Mouse (Mus musculus) neural tube, embryonic 15.5 days (tissue): Measurements from ENCODE around the gene Rptor. TPM values are rescaled to one million over a fixed set of nuclear protein-coding genes. Genes with fewer than 3 reads are reported as not detected.

Experiments
- ATAC-seq: fragments of 200-750 bp; cut with Nextera tagmentation; 2 replicates; pipeline ENCODE4 v1.8.0; 2017; ENCODE audit warnings: mild to moderate bottlenecking, moderate TSS enrichment, moderate library complexity; ENCODE audit not compliant: low FRiP score
- H3K27ac ChIP-seq: fragments of 300-500 bp; sonication (generic); replicated peaks from 2 replicates; pipeline ENCODE4 v1.5.1; 2015; ENCODE audit warnings: mild to moderate bottlenecking, inconsistent platforms
- H3K27me3 ChIP-seq: fragments of 300-500 bp; sonication (generic); replicated peaks from 2 replicates; pipeline ENCODE4 v1.6.1; 2015; ENCODE audit warnings: inconsistent platforms
- H3K36me3 ChIP-seq: fragments of 300-500 bp; sonication (generic); 2 replicates; pipeline ENCODE4 v1.6.1; 2015; ENCODE audit warnings: inconsistent platforms
- H3K4me1 ChIP-seq: fragments of 300-500 bp; sonication (generic); 2 replicates; pipeline ENCODE4 v1.6.1; 2015; ENCODE audit warnings: inconsistent platforms
- H3K4me2 ChIP-seq: fragments of 300-500 bp; sonication (generic); 2 replicates; pipeline ENCODE4 v1.6.1; 2015; ENCODE audit warnings: inconsistent platforms, mild to moderate bottlenecking, moderate library complexity
- H3K4me3 ChIP-seq: fragments of 300-500 bp; sonication (generic); replicated peaks from 2 replicates; pipeline ENCODE4 v1.5.1; 2015; ENCODE audit warnings: mild to moderate bottlenecking, inconsistent platforms
- H3K9ac ChIP-seq: fragments of 300-500 bp; sonication (generic); replicated peaks from 2 replicates; pipeline ENCODE4 v1.6.1; 2015; ENCODE audit warnings: mild to moderate bottlenecking, inconsistent platforms
- H3K9me3 ChIP-seq: fragments of 300-500 bp; sonication (generic); replicated peaks from 2 replicates; pipeline ENCODE4 v1.6.1; 2016; ENCODE audit warnings: inconsistent platforms
- WGBS: fragments of 180-500 bp; shearing (Covaris S2); methylation state at CpG from one replicate; pipeline ENCODE4 v1.1.7; 2015; ENCODE audit warnings: mixed read lengths; 5-methylcytosine and 5-hydroxymethylcytosine counted together
- polyA plus RNA-seq: library from polyadenylated mRNA; unstranded; fragments of >200 nt; fragmentation: Nextera tagmentation; extraction: Ambion mirVana; gene quantifications from 2 replicates; pipeline ENCODE4 v1.2.1, GENCODE M21; 2015

Gene Rptor
- polyA plus RNA-seq, 1 experiment from 2014 or later: 11.7 TPM

- no peak overlapping the region for H3K9ac ChIP-seq
- ATAC-seq: no peak
- H3K36me3 ChIP-seq: peaks cover 5% of the 10 kb centered on the region; the same call in 1 of the 2 replicates
- no peak overlapping the region for H3K27ac ChIP-seq
- no peak overlapping the region for H3K4me3 ChIP-seq
- H3K4me1 ChIP-seq: peaks cover 16% of the 10 kb centered on the region
- no peak overlapping the region for H3K4me2 ChIP-seq
- H3K9me3 ChIP-seq: 0 out of 2 replicates have a peak, but pooled peaks cover 4% of the 10 kb centered on the region
- no peaks in the 10 kb centered on the region for H3K27me3 ChIP-seq
- 67% methylated on average over 1 of the region's 1 CpGs for WGBS
Observed at GRCm38 (mm10) chr11:119777872-119778271, 175.2 kb downstream of the Rptor start.

- Histone ChIP-seq H3K36me3 (peaks cover 5% of the 10 kb centered on the region; the same call in 1 of the 2 replicates), H3K9ac (no peak overlapping the region), H3K4me2 (no peak overlapping the region), H3K27me3 (no peaks in the 10 kb centered on the region), H3K27ac (no peak overlapping the region), H3K4me1 (peaks cover 25% of the 10 kb centered on the region), H3K4me3 (no peak overlapping the region), H3K9me3 (0 out of 2 replicates have a peak, but pooled peaks cover 4% of the 10 kb centered on the region)
- ATAC-seq: no peak
- WGBS: 88% methylated on average over 8 of the region's 8 CpGs
Observed at GRCm38 (mm10) chr11:119780290-119780689, 177.6 kb downstream of the Rptor start.

- peaks cover 34% of the 10 kb centered on the region for H3K4me1 ChIP-seq
- H3K27me3 ChIP-seq: no peaks in the 10 kb centered on the region
- H3K27ac ChIP-seq: no peak overlapping the region
- H3K9me3 ChIP-seq: no peaks in the 10 kb centered on the region
- WGBS: 93% methylated on average over 2 of the region's 2 CpGs
- ATAC-seq: no peak; the same call in 1 of the 2 replicates
- H3K36me3 ChIP-seq: peaks cover 5% of the 10 kb centered on the region; the same call in 1 of the 2 replicates
- no peak overlapping the region for H3K4me2 ChIP-seq
- no peak overlapping the region for H3K4me3 ChIP-seq
- no peak overlapping the region for H3K9ac ChIP-seq
Observed at GRCm38 (mm10) chr11:119781165-119781564, 178.5 kb downstream of the Rptor start.

GRCm38 (mm10) chr11:119781726-119782125, 179.0 kb downstream of the Rptor start:
- Histone ChIP-seq H3K9me3 (no peaks in the 10 kb centered on the region), H3K4me2 (no peak overlapping the region), H3K27ac (no peak overlapping the region), H3K27me3 (no peaks in the 10 kb centered on the region), H3K4me3 (no peak overlapping the region), H3K36me3 (peaks cover 5% of the 10 kb centered on the region; the same call in 1 of the 2 replicates), H3K4me1 (peaks cover 37% of the 10 kb centered on the region), H3K9ac (no peak overlapping the region)
- WGBS: 91% methylated on average over 4 of the region's 4 CpGs
- no peak for ATAC-seq

GRCm38 (mm10) chr11:119783653-119784052, 180.9 kb downstream of the Rptor start:
- Histone ChIP-seq H3K27me3 (no peaks in the 10 kb centered on the region), H3K9ac (no peak overlapping the region), H3K9me3 (no peaks in the 10 kb centered on the region), H3K36me3 (peaks cover 5% of the 10 kb centered on the region; the same call in 1 of the 2 replicates), H3K4me2 (no peak overlapping the region), H3K4me1 (peaks cover 39% of the 10 kb centered on the region), H3K4me3 (no peak overlapping the region), H3K27ac (no peak overlapping the region)
- WGBS: 94% methylated on average over 4 of the region's 4 CpGs
- no peak for ATAC-seq

- no peak overlapping the region for H3K27ac ChIP-seq
- H3K4me3 ChIP-seq: no peak overlapping the region
- peaks cover 5% of the 10 kb centered on the region; the same call in 1 of the 2 replicates for H3K36me3 ChIP-seq
- H3K9me3 ChIP-seq: no peaks in the 10 kb centered on the region
- WGBS: 77% methylated on average over 12 of the region's 12 CpGs
- peaks cover 49% of the 10 kb centered on the region for H3K4me1 ChIP-seq
- no peak for ATAC-seq
- no peaks in the 10 kb centered on the region for H3K27me3 ChIP-seq
- H3K9ac ChIP-seq: no peak overlapping the region
- no peak overlapping the region for H3K4me2 ChIP-seq
Observed at GRCm38 (mm10) chr11:119784672-119785341, 182.1 kb downstream of the Rptor start.

- 79% methylated on average over 7 of the region's 7 CpGs for WGBS
- H3K4me3 ChIP-seq: no peak overlapping the region
- H3K27ac ChIP-seq: peak overlapping the region; percentile 65
- peaks cover 4% of the 10 kb centered on the region; the same call in 1 of the 2 replicates for H3K36me3 ChIP-seq
- no peak overlapping the region for H3K9ac ChIP-seq
- no peak overlapping the region for H3K4me2 ChIP-seq
- ATAC-seq: no peak
- H3K27me3 ChIP-seq: no peaks in the 10 kb centered on the region
- H3K4me1 ChIP-seq: peaks cover 56% of the 10 kb centered on the region
- no peaks in the 10 kb centered on the region for H3K9me3 ChIP-seq
Observed at GRCm38 (mm10) chr11:119785661-119786384, 183.1 kb downstream of the Rptor start.

GRCm38 (mm10) chr11:119786385-119786880, 183.7 kb downstream of the Rptor start:
- Histone ChIP-seq H3K27me3 (no peaks in the 10 kb centered on the region), H3K4me1 (peaks cover 56% of the 10 kb centered on the region), H3K4me2 (no peak overlapping the region), H3K36me3 (no peaks in the 10 kb centered on the region), H3K9ac (no peak overlapping the region), H3K9me3 (no peaks in the 10 kb centered on the region), H3K4me3 (no peak overlapping the region), H3K27ac (peak overlapping the region; percentile 65)
- WGBS: 53% methylated on average over 8 of the region's 8 CpGs
- ATAC-seq: no peak

GRCm38 (mm10) chr11:119788488-119788887, 185.8 kb downstream of the Rptor start:
- ATAC-seq: no peak
- H3K9ac ChIP-seq: no peak overlapping the region

GRCm38 (mm10) chr11:119788919-119789713, 186.4 kb downstream of the Rptor start:
- peak overlapping the region; percentile 74 for H3K27ac ChIP-seq
- WGBS: 63% methylated on average over 3 of the region's 3 CpGs
- no peaks in the 10 kb centered on the region for H3K36me3 ChIP-seq
- no peak overlapping the region for H3K4me3 ChIP-seq
- peaks cover 64% of the 10 kb centered on the region for H3K4me1 ChIP-seq
- no peaks in the 10 kb centered on the region for H3K27me3 ChIP-seq
- H3K9ac ChIP-seq: no peak overlapping the region
- no peak overlapping the region for H3K4me2 ChIP-seq
- ATAC-seq: no peak
- H3K9me3 ChIP-seq: no peaks in the 10 kb centered on the region

More at GRCm38 (mm10) chr11:119788488-119788887, 185.8 kb downstream of the Rptor start:
- Histone ChIP-seq H3K4me1 (peaks cover 64% of the 10 kb centered on the region), H3K27me3 (no peaks in the 10 kb centered on the region), H3K36me3 (no peaks in the 10 kb centered on the region), H3K27ac (peak overlapping the region; percentile 74), H3K4me3 (no peak overlapping the region), H3K4me2 (no peak overlapping the region), H3K9me3 (no peaks in the 10 kb centered on the region)
- WGBS: 25% methylated on average over 7 of the region's 7 CpGs

- no peak overlapping the region for H3K4me3 ChIP-seq
- 88% methylated on average over 10 of the region's 10 CpGs for WGBS
- peaks cover 52% of the 10 kb centered on the region for H3K4me1 ChIP-seq
Observed at GRCm38 (mm10) chr11:119791923-119792564, 189.3 kb downstream of the Rptor start.

More at GRCm38 (mm10) chr11:119791923-119792564, 189.3 kb downstream of the Rptor start:
- ATAC-seq: no peak
- Histone ChIP-seq H3K36me3 (no peaks in the 10 kb centered on the region), H3K27ac (no peak overlapping the region), H3K27me3 (no peaks in the 10 kb centered on the region), H3K4me2 (no peak overlapping the region), H3K9ac (no peak overlapping the region), H3K9me3 (no peaks in the 10 kb centered on the region)
